Mouse (Mus musculus) kidney, postnatal 0 days (tissue): Measurements from ENCODE around the gene Ifnb1. TPM values are rescaled to one million over a fixed set of nuclear protein-coding genes. Genes with fewer than 3 reads are reported as not detected.

Source experiments
- ATAC-seq: fragments of 200-750 bp; cut with Nextera tagmentation; replicated peaks from 2 replicates; pipeline ENCODE4 v1.8.0; 2017; ENCODE audit warnings: low read depth, moderate number of reproducible peaks, moderate TSS enrichment, moderate library complexity; ENCODE audit not compliant: low FRiP score
- DNase-seq: peaks from one replicate; pipeline ENCODE4 v3.0.0-alpha.2; 2016; ENCODE audit warnings: low spot score
- H3K27ac ChIP-seq: fragments of 300-500 bp; sonication (generic); 2 replicates; pipeline ENCODE4 v1.5.1; 2014; ENCODE audit warnings: mild to moderate bottlenecking
- H3K27me3 ChIP-seq: fragments of 300-500 bp; sonication (generic); 2 replicates; pipeline ENCODE4 v1.6.1; 2014; ENCODE audit warnings: low read length, mixed read lengths; ENCODE audit not compliant: insufficient read depth
- H3K36me3 ChIP-seq: fragments of 300-500 bp; sonication (generic); 2 replicates; pipeline ENCODE4 v1.6.1; 2014; ENCODE audit warnings: low read length, mixed read lengths; ENCODE audit not compliant: insufficient read depth
- H3K4me1 ChIP-seq: fragments of 300-500 bp; sonication (generic); replicated peaks from 2 replicates; pipeline ENCODE4 v1.6.1; 2014; ENCODE audit warnings: antibody characterized with exemption, low read length, mixed read lengths; ENCODE audit not compliant: insufficient read depth
- H3K4me2 ChIP-seq: fragments of 300-500 bp; sonication (generic); 2 replicates; pipeline ENCODE4 v1.6.1; 2014; ENCODE audit warnings: mild to moderate bottlenecking, low read length, moderate library complexity, mixed read lengths
- H3K4me3 ChIP-seq: fragments of 300-500 bp; sonication (generic); replicated peaks from 2 replicates; pipeline ENCODE4 v1.5.1; 2014; ENCODE audit warnings: low read depth, low read length
- H3K9ac ChIP-seq: fragments of 300-500 bp; sonication (generic); 2 replicates; pipeline ENCODE4 v1.6.1; 2014; ENCODE audit warnings: low read depth, low read length
- H3K9me3 ChIP-seq: fragments of 300-500 bp; sonication (generic); replicated peaks from 2 replicates; pipeline ENCODE4 v1.6.1; 2016; ENCODE audit warnings: low read length, inconsistent platforms, mixed read lengths
- CTCF ChIP-seq: IDR thresholded peaks from 2 replicates; pipeline ENCODE4 v1.5.1; 2016; ENCODE audit warnings: antibody characterized with exemption, low read depth, mild to moderate bottlenecking, moderate library complexity
- WGBS: fragments of 180-500 bp; shearing (Covaris S2); extraction: QIAGEN DNeasy Blood & Tissue Kit; methylation state at CpG from one replicate; pipeline ENCODE4 v1.1.7; 2014; 5-methylcytosine and 5-hydroxymethylcytosine counted together
- polyA plus RNA-seq: library from polyadenylated mRNA; unstranded; fragments of >200 nt; fragmentation: Nextera tagmentation; extraction: Ambion mirVana; gene quantifications from 2 replicates; pipeline ENCODE4 v1.2.1, GENCODE M21; 2015

Gene Ifnb1
- polyA plus RNA-seq, 1 experiment from 2014 or later: not detected

DNA sequence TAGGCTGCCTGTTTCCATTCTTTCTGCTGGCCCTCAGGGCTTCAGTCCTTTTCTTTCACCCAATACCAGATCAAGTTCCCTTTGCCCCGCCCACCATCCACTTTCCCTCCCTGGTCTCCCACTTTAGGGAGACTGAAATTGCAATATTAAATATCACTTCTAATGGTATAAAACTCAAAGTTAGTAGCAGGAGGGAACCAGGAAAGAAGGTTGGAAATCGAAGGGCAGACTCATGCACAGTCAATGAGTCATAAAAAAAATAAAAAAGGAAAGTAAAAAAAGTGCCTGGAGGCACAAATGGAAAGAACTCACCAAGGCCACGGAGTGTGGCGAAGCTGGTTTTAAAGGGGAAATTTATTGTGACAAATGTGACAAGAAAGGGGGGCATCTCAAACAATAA, 7.7 kb upstream of the Ifnb1 start:
- H3K27ac ChIP-seq: no peak overlapping the region
- H3K4me3 ChIP-seq: no peak overlapping the region
- H3K9ac ChIP-seq: no peak overlapping the region
- no peak for DNase-seq
- TF ChIP-seq CTCF: no peak
- ATAC-seq: no peak
- no peaks in the 10 kb centered on the region for H3K9me3 ChIP-seq
- no peaks in the 10 kb centered on the region for H3K36me3 ChIP-seq
- 56% methylated on average over 4 of the region's 4 CpGs for WGBS
- H3K4me2 ChIP-seq: no peak overlapping the region
- H3K27me3 ChIP-seq: no peaks in the 10 kb centered on the region
- no peaks in the 10 kb centered on the region for H3K4me1 ChIP-seq

DNA sequence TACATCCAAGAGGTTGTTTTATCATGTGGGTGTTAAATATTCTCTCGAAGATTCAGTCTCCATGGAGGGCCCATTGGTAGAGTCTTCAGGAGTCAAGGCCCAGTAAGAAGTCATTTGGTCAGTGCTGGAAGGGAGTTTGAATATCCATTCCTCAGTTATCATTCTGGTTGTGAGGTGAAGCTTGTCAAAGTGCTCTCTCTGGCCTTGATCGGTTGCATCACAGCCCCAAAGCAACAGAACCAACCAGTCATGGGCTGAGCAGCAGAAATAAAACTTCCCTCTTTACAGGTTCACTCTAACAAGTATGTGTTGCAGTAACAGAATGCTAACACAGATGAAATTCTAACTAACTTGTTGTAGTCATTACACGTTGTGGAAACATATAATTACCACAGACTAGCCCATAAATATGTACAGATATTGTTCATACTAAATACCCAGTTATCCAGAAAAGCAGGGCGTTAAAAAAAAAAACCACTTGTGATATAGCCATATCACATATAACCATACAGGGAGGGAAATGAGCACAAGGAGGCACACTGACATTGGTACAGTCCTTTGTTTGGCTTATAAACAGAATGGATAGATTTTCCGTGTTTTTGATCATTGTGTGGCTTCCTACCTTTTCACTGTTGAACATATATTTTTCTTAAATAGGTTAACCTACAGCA, 3.9 kb upstream of the Ifnb1 start:
- H3K27ac ChIP-seq: no peak overlapping the region
- 81% methylated on average over 5 of the region's 5 CpGs for WGBS
- TF ChIP-seq CTCF: no peak
- H3K27me3 ChIP-seq: no peaks in the 10 kb centered on the region
- no peaks in the 10 kb centered on the region for H3K4me1 ChIP-seq
- H3K9ac ChIP-seq: no peak overlapping the region
- ATAC-seq (no peak), DNase-seq (no peak)
- H3K4me3 ChIP-seq: no peak overlapping the region
- no peak overlapping the region for H3K4me2 ChIP-seq
- H3K36me3 ChIP-seq: no peaks in the 10 kb centered on the region
- no peaks in the 10 kb centered on the region for H3K9me3 ChIP-seq

DNA sequence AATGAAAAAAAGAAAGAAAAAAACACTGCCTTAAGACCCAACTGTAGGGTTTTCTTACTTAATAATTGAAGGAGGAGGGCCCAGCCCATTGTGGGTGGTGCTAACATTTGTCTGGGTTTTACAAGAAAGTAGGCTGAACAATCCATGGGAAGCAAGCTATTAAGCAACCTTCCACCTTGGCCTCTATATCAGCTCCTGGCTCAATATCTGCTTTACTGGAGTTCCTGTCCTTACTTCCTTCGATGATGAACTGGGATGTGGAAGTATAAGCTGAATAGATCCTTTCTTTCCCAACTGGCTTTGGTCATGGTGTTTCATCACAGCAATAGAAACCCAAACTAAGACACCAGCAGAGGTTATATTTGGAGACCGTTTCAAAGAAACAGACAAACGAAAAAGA, 2.8 kb upstream of the Ifnb1 start:
- Histone ChIP-seq H3K36me3 (no peaks in the 10 kb centered on the region), H3K27me3 (no peaks in the 10 kb centered on the region), H3K4me1 (no peaks in the 10 kb centered on the region), H3K4me3 (no peak overlapping the region), H3K4me2 (no peak overlapping the region), H3K9me3 (no peaks in the 10 kb centered on the region), H3K9ac (no peak overlapping the region), H3K27ac (no peak overlapping the region)
- no peak for TF ChIP-seq CTCF
- DNase-seq: no peak
- WGBS: 87% methylated on average over 3 of the region's 3 CpGs
- ATAC-seq: no peak

DNA sequence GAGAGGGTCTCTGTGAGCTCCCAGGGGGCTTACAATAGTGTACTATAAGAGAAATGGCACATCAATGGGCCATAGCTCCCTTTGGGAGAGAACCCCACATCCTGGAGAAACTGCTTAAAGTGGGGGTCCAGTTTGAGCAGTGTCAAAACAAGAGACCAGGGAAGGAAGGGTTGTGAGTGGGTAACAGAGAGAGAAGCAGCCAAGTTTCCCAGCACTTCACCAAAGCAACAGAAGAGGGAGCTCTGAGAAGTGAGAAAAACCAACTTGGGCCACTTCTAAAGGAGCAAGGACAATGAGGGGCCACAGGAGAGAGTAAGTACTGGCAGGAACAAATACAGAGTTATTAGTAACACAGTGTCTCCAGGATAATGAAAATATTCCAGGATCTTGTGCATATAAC, 667 bp upstream of the Ifnb1 start:
- H3K27me3 ChIP-seq: no peaks in the 10 kb centered on the region
- no peak overlapping the region for H3K9ac ChIP-seq
- peak; percentile 61 for TF ChIP-seq CTCF
- DNase-seq (peak; percentile 42), ATAC-seq (no peak)
- no peaks in the 10 kb centered on the region for H3K4me1 ChIP-seq
- no peaks in the 10 kb centered on the region for H3K36me3 ChIP-seq
- H3K27ac ChIP-seq: no peak overlapping the region
- H3K4me3 ChIP-seq: no peak overlapping the region
- no peaks in the 10 kb centered on the region for H3K9me3 ChIP-seq
- H3K4me2 ChIP-seq: no peak overlapping the region

DNA sequence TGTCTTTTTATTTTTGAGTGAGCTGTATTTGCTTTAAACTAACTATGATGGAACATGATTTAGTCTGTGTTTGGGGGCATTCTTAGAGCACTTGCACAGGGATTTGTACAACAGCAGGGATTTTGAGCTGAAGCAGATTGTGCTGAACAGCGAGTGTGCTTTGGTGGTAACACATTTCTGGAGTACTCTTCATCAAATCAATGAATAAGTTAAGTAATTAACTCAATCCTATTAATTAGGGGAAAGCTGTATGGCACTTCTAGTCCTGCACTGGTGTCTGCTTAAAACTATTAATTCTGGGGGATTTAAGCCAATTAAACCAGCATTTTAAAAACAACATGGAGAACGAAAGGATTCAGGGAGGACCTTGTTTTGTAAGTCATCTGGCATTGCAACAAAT, 4.6 kb downstream of the Ifnb1 start:
- no peak for ATAC-seq
- Histone ChIP-seq H3K4me2 (no peak overlapping the region), H3K27me3 (no peaks in the 10 kb centered on the region), H3K27ac (no peak overlapping the region), H3K36me3 (no peaks in the 10 kb centered on the region), H3K4me3 (no peak overlapping the region), H3K4me1 (no peaks in the 10 kb centered on the region), H3K9ac (no peak overlapping the region), H3K9me3 (no peaks in the 10 kb centered on the region)
- 96% methylated on average over 2 of the region's 2 CpGs for WGBS
- TF ChIP-seq CTCF: no peak
- DNase-seq: no peak

DNA sequence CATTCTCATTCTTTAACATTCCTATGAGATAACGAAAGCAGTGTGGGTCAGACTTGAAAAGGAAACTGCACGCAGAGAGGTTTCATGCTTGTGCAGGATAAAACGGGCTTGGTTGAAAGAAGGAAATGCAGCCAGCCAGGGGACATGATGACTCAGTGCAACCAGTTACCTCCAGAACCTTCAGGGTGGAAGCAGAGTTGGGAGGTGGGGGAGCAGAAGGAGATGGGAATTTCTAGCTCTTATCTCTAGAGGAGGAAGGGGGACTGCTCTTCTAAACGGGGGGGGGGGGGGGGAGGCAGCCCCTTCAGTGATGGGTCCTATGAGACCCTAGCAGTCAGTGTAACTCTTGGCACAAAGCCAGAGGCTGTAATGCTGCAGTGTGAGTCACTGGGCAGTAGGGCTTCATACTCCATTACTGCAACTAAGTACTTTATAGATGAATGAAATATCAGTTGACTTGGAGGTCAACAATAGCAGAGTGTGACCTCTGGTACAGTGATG, 6.8 kb downstream of the Ifnb1 start:
- H3K4me3 ChIP-seq: no peak overlapping the region
- no peaks in the 10 kb centered on the region for H3K36me3 ChIP-seq
- H3K4me2 ChIP-seq: no peak overlapping the region; the same call in 1 of the 2 replicates
- no peaks in the 10 kb centered on the region for H3K9me3 ChIP-seq
- H3K9ac ChIP-seq: no peak overlapping the region
- TF ChIP-seq CTCF: no peak; the same call in 1 of the 2 replicates
- ATAC-seq (peak; percentile 72), DNase-seq (peak; percentile 77)
- WGBS: 31% methylated on average over 3 of the region's 4 CpGs
- H3K27ac ChIP-seq: peak overlapping the region; percentile 42; the same call in 1 of the 2 replicates
- no peaks in the 10 kb centered on the region for H3K4me1 ChIP-seq
- no peaks in the 10 kb centered on the region for H3K27me3 ChIP-seq
